Mouse (Mus musculus) heart, adult 18-20 months (tissue): ENCODE results near the gene Dnajb6. TPM values are rescaled to one million over a fixed set of nuclear protein-coding genes. Genes with fewer than 3 reads are reported as not detected.
A peak's percentile ranks its signal among the peaks of the same experiment; 100 is the strongest.
"Not testable (repeated sequence)": the region's sequence is repeated elsewhere in the genome, so short reads cannot be mapped to it uniquely, and the experiment has no call there.

Experiments used
- DNase-seq, 2 experiments: peaks; one replicate each; pipeline ENCODE4 v3.0.0; 2021 to 2022; ENCODE audit warnings: mixed read lengths in 1 of 2
- long read RNA-seq, 2 experiments: library from polyadenylated mRNA; stranded (forward); transcript quantifications; one replicate each; pipeline ENCODE4 v2.0.0; 2021
- total RNA-seq, 2 experiments: library from RNA; stranded (reverse); gene quantifications; 2 replicates each; pipeline ENCODE4 v1.2.3; 2021

The Dnajb6 gene
- total RNA-seq = 10 to 100 TPM; 72.3 to 75.7 TPM
- long read RNA-seq, experiment 1, transcript Dnajb6-203 (8 exons, 1,605 nt) = minor isoform, 17 of 81 reads
- long read RNA-seq, experiment 1, transcript Dnajb6-201 (10 exons, 2,918 nt) = major isoform, 41 of 81 reads
- long read RNA-seq, experiment 1, partial matches to known transcripts = 4 of 81 reads
- long read RNA-seq, experiment 1, other reads (novel, unspliced or antisense) = 19 of 81 reads
- long read RNA-seq, experiment 2, transcript Dnajb6-201 (10 exons, 2,918 nt) = major isoform, 15 of 30 reads
- long read RNA-seq, experiment 2, transcript Dnajb6-203 (8 exons, 1,605 nt) = minor isoform, 8 of 30 reads
- long read RNA-seq, experiment 2, partial matches to known transcripts = 3 of 30 reads
- long read RNA-seq, experiment 2, other reads (novel, unspliced or antisense) = 3 of 30 reads

DNA sequence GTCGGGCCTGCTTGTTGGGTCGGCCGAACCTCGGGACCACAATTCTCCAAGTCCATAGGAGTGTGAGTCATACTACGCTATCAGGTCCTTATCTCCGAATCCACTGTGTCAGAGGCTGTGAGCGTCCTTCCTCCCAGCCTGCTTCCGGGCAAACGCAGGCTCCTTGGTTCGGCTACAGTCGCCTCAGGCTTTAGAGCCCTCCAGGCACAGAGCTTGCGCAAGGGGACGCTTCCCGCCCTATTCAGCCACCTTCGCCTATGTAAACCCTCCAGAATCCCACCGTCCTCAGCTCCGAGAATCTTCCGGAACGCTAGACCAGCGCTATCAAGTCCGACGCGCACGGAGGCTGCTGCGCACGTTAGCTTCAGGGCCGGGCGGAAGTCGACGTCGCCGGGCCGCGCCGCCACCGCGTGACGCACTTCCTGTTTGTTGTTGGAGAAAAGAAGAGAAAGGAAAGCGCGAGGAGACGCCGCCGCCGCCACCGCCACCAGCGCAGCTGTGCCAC, at the start of gene Dnajb6, which contains the start of gene Gm5129:
Gene Dnajb6, plus strand, starts transcription at position 132 of the 505 bp plus-strand sequence.
Gene Gm5129, minus strand, starts transcription at position 380 of the 505 bp plus-strand sequence.
- DNase-seq = peak; percentile 97 to 99

DNA sequence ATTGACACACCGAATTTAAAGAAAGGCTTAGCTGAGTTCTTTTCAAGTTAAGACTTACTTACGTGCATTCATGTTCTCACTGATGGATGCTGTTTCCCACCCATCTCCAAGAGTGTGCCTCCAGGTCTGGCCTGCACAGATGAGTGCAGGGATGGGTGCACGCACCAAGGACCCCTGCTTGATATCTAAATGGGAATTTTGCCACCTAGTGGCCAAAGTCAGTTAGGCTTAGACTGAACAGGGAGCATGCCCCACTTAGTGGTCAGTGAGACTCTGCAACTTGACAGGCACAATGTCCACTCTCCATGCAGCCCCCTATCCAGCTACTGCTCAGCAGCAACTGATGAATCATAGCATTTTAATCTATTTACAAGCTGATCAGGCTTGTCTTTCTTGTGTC, 47.8 kb upstream of the Dnajb6 start:
- peak in 1 of 2 experiments; percentile 35 for DNase-seq

DNA sequence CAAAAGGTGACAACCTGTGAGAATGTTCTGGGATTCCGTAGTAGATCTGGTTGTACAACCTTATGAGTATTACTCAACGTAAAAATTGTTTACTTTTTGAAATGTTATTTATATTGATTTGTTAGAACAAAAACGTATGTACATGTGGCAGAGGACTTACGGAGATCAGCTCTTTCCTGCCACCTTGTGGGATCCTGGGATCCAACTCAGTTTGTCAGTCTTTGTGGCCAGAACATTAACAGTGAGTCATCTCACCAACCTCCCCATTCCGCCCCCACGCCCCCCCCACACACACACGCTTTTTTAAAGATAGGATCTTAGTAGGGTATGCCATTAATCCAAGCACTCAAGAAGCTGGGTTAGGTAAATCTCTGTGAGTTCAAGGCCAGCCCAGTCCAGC, 47.1 kb upstream of the Dnajb6 start:
- DNase-seq = no peak

DNA sequence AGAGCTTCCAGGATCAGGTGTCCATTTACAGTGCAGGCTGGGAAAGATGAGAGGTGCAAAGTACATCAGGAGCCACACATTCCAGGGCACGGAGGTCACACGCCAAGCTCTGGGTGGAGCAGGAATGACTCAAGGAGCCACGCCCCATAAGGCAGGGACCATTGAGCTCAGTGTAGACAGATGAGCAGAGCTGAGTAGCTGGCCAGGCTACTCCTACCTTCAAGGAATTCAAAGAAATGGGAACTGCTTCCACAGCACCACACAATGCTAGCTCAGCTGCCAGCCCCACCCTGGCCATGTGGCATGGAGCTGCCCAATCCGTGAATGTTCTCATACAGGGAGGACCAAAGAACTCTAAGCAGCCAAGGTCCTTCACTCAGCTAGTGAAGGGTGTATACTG, 37.0 kb upstream of the Dnajb6 start:
- no peak for DNase-seq

DNA sequence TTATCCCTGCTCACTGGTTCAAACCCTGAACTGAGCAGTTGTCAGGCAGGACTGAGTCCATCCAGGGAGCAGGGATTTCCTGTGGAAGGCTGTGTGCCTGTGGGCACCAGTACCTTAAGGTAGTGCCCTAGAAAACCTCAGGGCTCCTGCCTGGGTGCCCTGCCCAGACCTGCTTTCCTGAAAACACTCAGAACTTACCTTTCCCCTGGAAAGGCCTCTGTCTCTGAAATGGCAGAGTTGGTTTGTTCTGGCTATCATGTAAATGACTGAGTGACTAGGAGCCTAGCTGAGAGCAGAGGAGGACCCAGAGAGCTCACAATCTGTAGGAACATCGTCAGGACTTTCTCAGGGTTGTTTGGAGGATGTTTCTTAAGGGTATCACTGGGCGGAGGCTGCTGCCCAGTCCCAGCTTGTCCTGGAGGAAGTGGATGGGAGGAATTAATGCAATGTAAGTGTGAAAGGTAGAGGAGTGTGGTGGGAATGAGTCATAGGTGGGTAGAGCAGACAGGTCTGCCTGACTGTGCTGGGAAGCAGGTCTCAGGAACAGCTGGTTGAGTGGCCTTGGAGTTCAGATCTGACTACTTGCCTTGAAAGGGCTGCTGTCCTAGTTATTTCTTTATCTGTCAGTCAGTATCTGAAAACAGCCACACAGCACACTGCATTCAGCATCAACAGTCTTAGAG, 35.8 kb upstream of the Dnajb6 start:
- no peak for DNase-seq

DNA sequence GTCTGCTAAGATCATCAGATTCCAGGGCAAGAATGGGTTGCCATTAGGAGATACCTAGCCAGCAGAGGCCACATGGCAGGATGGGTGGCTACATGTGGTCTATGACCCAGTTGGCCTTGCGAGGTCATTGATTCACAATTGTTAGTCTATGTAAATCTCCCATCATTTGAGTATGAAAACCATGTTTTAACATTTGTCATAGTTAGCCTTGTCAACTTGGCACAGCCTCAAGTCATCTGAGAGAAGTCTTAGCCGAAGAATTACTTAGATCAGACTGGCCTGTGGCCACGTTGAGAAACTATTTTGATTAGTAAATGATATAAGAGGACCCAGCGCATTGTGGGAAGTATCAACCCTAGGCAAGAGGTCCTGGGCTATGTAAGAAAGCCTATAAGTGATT, 28.2 kb upstream of the Dnajb6 start:
- DNase-seq = no peak

DNA sequence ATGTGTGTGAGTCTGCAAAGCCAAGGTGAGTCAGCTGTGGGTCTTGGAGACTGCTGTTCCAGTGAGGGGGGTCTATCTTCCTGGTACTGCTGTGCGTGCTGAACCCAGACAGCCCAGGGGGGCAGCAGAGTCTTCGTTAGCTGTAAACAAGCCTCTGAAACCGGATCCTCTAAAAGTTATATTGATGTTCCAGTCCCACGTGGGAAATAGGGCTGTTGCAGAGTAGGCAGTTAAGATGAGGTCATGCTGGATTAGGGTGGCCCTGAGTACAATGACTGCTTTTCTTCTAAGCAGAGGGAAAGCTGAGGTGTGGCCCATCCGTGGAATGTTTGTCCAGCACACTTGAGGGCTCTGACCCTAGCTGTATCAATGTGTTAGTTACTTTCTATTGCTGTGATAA, 27.2 kb upstream of the Dnajb6 start:
- peak in 1 of 2 experiments; percentile 32 for DNase-seq

DNA sequence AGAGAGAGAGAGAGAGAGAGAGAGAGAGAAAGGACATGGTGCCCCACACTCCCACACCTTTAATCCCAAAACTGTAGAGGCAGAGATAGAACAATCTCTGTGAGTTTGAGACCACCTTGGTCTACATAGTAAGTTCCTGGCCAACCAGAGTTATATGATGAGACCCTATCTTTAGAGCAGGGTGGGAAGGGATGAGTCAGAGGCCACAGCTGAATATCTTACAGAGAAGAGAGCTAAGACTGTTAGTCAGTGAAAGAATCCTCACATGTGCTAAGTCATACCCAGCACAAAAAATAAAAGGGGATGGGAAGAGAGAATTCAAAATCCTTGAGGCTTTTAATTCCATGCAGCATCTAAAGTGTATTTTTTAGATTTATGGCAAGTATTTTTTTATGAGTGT, 23.9 kb upstream of the Dnajb6 start:
- no peak for DNase-seq

DNA sequence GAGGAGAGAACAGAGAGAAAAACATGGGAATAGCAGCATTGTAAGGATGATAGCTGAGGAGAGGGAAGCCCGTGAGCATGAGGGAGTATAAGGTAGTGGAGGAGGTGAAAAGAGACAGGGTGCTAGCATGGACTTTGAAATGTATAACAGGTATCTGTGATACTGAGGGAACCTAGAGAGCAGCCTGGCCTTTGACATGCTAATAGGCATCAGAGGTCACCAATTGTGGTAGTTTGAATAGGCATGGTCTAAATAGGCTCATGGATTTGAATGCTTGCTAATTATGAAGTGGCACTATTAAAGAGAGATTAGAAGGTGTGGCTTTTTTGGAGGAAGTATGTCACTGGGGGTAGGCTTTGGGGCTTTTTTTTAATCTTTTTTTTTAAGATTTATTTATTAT, 22.6 kb upstream of the Dnajb6 start:
- no peak for DNase-seq

DNA sequence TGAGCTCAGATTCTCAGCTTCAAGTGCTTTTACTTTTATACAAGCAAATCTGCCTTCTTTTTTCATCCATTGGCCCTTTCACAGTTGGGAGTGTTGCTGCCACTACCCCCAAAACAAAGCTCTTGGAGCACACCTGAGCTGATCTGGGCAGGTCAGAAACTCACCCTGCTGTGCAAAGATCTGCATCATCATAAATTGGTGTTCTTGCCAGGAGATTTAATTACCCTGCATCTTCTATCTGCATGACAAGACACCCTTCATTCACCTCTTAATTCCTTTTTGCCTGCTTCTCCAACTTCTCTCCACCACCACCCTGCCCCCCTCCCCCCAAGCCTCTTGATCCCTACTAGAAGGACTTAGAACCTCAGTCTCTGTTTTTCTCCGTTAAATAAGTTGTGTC, 14.3 kb upstream of the Dnajb6 start:
- DNase-seq = no peak

DNA sequence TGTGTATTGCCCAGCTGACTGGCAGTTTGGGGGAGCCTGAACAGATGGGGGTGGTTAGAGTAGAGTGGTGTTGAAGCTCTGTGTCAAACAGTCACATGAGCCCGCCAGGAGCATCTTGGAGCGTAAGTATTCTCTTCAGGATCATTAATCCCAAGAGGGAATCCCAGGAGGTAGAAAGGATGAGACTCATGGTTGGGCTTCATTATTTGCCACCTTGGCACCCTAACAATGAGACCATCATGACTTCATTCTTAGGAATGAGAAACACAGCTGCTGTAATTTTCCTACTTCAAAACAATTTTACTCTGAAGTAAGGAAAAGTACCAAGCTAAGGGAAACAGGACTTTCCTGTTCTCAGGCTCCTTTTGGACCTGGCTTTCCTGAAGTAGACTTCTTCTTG, 10.1 kb upstream of the Dnajb6 start:
- DNase-seq = no peak

DNA sequence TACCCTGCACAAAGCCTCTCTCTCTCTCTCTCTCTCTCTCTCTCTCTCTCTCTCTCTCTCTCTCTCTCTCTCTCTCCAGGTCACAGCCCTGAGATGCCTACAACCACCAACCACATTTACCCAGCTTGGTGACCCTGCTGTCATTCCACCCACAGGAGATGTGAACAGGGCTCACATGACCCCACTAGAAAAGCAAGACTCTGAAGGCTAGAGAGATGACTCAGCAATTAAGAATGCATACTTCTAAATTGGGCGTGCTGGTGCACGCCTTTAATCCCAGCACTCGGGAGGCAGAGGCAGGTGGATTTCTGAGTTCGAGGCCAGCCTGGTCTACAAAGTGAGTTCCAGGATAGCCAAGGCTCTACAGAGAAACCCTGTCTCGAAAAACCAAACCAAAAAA, 9.4 kb upstream of the Dnajb6 start:
- not testable (repeated sequence) for DNase-seq

DNA sequence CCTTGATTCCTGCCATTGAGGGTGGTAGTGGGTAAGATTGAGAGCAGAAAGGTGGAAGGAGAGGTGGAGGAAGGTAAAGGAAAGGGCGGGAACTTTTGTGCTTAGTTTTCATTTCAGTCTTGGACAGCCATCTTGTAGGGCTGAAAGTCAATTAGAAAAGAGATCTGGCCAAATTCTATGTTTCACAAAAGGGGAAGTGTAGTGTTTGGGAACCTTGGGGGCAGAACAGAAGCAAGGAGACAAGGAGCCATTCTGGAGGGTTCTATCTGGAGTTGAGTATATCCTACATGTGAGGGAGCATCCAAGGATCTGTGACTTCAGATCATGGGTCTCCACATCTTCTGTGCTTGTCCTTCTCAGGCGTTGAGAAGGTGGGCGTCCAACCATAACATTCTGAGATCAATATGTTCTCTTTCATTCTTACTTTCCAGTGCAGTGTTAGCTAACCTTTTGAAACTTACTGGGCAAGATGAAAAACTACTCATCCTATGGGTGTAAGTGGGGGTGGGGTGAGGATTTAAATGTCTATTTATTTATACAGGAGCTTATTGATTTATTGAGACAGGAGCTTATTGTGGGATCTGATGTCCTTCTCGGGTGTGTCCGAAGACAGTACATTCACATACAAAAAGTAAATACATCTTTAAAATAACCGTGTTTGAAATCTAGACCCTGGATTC, 517 bp upstream of the Dnajb6 start:
- DNase-seq = no peak

DNA sequence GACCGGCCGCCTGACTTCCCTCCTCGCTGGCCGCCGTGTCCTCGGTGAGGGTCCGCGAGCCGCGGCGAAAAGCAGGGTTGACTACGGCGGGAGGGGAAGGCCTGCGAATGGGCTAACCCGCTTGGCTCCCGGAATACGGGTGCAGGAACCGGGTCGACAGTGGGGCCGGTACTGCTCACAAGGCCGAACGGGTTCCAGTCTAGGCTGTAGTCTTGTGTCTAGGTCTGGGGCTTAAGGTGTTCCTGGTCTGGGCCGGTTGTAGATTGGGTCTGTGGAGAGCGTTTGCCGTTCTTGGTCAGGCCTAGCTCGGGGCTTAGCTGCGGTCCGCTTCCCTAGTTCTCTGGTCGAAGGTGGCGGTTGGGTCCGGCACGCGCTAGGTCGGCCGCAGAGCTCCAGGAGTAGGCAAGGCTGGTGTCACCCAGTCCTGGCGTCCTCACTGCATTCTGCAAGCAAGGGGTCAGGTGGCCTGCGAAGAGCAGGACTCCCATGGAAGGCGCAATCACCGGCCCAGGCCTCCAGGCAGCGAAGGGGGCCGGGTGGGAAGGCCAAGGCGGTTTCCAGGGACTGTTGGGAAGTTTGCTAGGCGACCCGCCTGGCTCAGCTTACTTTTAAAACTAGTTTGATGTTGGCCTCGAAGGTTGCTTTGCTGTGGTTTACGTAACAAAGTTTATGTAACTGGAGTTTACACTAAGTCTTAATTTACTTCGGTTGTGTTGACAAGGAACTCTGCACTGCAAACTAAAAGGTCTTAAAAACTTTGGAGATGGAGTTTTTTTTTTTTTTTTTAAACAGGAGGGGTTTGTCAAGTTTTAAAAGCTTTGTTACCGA, 799 bp downstream of the Dnajb6 start:
- DNase-seq = peak in 1 of 2 experiments; percentile 62

DNA sequence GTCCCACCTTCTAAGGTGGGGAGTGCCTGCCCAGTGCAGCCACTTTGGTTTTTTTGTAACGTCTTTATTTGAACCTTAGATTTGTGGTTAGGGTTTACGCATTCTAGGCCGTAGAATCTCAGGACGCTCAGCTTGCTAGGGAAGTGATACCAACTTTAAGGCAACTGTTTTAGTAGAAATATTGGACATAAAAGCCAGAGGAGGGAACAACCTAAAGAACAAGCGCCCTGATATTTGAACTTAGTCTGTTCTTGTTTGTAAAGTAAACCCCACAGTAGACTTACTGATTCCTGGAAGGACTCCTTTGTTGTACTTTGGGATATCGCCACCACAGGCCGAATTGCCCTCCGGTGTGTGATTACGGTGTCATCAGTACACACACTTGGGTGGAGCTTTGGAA, 1.5 kb downstream of the Dnajb6 start:
- no peak for DNase-seq

DNA sequence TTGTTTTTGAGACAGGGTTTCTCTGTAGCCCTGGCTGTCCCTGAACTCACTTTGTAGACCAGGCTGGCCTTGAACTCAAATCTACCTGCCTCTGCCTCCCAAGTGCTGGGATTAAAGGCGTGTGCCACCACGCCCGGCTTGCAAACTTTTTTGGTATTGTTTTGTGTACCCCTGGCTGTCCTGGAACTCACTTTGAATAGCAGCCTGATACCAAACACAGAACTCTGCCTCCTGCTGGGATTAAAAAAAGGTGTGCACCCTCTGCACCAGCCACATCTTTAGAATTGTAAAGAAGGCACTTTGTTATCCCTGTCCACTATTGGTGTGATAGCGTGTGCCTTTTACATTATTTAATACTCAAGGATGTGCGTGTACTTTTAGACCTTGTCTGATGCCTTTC, 2.0 kb downstream of the Dnajb6 start:
- DNase-seq = no peak

DNA sequence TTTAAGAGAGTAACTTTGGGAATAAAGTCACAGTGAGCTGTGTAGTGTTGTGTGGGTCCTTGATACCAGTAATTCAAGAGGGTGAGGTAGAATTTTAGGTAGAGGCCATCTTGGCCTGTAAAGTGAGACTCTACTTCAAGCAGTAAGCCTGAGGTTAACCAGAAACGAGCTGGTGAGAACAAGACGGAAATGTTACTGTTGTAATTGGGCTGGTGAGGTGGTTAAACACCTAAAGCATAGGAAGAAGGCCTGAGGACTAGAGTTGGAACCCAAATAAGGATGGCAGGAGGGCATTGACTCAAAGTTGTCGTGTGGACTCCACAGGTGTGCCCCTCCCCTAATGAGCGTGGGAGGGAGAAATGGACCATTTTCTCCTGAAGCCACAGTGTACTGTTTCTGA, 2.6 kb downstream of the Dnajb6 start:
- DNase-seq = no peak

DNA sequence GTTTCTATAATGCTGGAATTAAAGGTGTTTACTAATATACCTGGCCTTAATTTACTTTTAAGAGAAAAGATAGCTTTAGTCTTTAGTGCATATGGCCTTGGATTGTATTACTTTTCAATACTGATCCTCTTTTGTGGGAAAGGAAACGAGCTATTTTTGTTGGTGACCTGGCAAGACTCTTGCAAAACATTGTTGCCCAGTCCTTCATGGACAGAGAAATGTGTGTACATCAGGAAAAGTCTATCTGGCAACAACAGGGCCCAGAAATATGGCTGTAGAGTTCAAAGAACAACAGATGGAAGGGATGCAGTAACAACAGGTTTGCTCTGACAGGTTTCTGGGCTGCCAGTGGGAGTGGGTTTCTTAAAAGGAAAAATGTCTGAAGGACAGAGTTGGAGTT, 5.2 kb downstream of the Dnajb6 start:
- DNase-seq = no peak

DNA sequence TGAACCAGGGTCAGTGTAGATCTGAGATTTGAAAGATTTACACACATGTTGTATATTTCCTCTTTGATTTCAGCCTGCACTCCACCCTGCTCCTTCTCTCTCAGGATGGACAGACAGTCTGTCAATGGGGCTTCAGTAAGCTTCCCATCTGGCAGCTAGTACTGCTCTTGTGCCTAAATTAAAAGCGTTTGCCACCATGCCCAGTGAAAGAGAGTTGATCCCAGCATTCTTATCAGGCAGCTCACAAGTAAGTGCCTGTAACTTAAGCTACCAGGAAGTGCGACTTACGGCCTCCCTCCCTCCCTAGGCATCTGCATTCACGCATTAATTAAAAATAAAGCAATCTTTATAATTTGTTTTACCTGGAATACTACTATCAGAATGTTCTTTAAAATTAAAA, 5.6 kb downstream of the Dnajb6 start:
- DNase-seq = peak; percentile 54 to 59

DNA sequence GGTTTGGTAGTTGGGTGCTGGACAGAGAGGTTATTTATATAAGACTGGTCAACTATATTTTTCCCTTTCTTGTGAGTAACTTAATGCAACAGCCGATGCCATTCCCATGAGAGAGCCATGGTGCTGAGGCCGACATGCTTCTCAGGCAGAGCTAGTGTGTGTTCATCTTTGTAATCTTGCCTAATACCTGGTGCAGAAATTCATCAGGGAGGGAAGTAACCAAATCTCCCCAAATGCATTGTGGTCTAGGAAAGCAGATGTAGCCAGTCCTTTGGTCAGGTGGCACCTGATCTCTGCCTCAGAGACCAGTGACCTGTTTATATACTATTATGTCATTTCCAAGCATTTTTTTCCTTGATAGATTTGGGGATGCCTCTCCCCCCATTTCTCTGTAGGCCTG, 12.2 kb downstream of the Dnajb6 start:
- no peak for DNase-seq

DNA sequence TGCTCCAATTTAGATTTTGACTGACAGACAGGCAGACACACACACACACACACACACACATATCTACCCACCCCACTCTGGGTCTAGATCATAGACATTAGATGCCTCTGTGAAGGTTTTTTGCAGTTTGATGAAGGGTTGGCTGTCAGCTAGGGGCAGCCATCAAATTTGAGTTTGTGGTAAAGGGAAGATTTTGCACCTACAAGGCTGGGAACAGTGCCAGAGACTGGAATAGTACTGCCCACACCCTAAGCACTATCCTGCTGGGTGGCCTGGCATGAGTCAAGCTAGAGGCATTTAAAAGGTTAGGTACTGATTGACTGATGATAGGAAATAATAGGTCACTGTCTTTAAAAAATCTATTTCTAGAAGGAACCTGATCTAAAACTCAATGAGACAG, 15.8 kb downstream of the Dnajb6 start:
- DNase-seq = peak in 1 of 2 experiments; percentile 23

DNA sequence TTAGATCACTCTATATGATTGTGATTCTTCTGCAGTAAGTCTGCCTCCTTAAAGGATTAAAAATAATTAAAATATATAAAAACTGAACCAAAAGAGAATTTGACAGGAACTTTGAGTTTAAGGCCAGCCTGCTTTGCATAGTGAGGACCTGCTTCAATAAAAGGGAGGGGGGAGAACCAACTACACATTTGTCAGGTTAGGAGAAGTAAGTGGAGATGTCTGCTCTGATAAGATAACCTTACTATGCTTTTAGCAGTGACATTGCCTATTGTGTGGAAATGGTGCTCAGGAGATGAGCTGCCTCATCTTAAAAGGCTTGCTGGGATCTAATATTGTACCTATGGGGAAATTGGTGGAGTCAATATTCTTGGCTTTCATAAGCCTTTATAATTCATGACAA, 17.4 kb downstream of the Dnajb6 start:
- DNase-seq = no peak
